Mouse (Mus musculus) monocyte, adult 2 months (primary cell): ENCODE results near the gene Actrt2.

ENCODE experiments used
- DNase-seq, 2 experiments: peaks; one replicate each; pipeline ENCODE4 v3.0.0; 2022; ENCODE audit warnings: low spot score in 2 of 2, low read depth in 1 of 2

Gene Actrt2

DNA sequence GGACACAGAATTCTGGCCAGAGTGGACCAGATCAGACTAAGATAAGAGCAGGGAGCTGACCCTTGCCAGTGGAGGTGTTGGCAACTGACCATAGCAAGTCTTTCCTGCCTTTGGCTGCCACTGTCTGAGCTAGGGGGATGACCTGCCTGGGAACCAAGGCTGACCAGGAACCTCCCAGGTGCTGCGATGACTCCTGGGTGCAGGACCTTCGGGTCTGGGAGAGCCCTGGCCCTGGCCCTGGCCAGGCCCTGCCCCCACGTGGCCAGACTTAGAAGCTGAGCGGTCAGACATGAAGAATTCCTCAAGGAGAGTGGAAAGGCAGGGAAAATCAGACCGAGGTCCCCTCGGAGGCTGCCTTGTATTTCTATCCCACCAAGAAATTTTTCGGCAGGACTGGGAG, 28.5 kb downstream of the Actrt2 start:
- DNase-seq = no peak

DNA sequence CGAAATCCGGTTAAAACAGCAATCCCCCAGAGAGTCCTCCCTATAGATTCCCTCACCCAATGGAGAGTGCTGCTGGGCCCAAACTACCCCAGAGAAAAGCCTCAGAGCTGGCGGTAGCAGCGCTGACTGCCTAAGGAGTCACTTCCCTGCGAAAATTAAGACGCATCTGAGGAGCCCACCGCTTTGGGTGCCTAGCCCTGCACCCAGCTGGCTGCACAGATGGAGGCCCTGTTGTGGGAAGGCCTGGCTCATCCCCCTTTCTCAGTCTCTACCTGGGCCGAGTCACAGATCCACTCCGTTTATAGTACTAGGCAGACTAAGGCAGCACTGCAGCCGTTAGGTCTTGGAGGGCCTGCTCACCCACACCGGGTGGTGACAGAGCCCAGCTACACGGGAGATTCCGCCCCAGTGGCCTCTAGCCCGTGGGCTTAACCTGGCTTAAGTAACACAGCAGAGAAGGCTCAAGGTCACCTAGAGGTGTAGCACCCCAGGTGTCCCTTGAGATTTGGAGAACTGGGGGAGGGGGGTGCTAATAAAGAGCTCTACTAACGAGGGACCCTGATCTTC, 29.3 kb downstream of the Actrt2 start:
- DNase-seq = no peak

DNA sequence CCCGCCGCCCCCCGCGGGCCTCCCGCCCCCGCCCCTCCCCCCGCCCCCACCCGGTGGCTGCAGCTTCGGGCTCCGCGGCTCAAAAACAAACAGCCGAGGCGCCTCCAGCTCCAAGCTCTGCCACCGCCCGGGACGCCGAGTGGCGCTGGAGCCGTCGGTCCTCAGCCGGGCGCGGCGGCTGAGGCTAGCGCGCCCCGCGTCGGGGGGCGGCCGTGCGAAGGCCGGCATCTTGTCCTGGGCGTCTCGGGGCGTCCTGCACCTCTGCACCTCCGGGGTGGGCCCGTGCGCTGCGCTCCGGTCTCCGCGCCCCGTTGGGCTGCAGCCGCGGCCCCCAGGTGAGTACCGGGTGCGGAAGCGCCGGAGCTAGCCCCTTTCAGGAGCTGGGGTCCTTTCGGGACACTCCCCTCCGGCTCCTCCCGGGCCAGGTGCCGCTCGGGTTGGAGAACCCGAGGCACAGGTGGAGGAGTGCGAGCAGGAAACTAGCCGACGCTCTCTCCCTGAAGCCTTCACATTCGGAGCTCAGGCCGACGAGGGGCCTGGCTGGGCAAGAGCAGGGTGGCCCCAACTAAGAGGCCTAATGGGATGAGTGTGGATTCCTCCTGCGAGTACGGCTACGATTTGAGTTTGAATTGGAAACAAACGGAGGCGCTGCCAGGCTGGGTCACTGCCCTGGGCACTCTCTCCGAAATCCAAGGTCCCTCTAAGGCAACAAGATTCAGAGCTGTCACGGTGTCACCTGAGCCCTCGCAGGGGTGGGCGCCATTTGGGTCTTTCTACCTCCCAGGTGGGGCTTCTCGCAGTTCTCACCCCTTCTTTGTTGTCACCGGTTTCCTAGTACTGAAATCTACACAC, 30.0 kb downstream of the Actrt2 start:
- no peak for DNase-seq

DNA sequence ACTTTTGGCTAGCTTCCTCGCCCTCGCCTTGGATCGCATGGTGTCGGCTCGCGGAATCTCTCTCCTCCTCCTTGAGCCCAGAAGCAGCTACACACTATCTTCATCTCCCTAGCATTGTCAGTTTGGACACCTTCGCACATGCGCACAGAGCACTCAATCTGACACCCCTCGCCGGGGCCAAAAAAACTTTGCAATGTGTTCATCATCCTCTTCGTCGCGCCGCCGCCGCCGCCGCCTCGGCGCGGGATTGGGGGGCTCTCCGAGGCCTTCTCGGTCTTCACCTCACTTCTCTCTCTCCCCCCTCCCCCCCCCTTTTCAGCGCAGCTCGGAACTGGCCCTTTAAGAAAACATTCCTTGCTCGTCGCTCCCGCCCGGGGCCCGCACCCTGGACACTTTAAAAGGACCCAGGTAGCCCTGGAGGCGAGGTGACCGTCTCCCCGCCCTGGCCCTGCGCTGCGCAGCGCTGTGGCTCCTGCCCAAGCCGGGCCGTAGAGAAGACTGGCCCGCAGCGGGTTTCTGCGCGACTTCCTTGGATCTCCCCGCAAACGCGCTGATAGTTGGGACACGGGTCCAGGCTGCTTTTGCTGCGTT, 30.9 kb downstream of the Actrt2 start, which contains the start of gene Prdm16:
TSS of gene Prdm16 (minus strand) at position 153 of the 591 bp plus-strand sequence.
- no peak for DNase-seq

DNA sequence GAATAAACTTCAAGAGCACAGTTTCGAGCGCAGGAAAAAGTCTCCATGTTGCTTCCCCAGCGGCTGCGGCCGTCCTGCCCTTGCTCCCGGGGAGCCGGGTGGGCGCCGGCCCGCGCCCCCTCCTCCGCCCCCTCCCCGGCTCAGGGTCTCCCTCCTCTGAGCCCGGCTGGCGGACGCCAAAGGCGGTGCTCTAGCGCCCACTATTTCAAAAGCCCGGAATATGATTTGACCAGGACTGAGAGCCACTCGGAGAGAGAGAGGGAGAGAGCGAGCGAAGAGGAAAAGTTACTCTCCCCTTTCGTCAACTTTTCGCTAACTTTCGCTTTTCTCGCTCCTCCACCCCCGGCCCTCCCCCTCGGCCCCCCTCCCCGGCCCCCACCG, 31.6 kb downstream of the Actrt2 start:
- DNase-seq = no peak

DNA sequence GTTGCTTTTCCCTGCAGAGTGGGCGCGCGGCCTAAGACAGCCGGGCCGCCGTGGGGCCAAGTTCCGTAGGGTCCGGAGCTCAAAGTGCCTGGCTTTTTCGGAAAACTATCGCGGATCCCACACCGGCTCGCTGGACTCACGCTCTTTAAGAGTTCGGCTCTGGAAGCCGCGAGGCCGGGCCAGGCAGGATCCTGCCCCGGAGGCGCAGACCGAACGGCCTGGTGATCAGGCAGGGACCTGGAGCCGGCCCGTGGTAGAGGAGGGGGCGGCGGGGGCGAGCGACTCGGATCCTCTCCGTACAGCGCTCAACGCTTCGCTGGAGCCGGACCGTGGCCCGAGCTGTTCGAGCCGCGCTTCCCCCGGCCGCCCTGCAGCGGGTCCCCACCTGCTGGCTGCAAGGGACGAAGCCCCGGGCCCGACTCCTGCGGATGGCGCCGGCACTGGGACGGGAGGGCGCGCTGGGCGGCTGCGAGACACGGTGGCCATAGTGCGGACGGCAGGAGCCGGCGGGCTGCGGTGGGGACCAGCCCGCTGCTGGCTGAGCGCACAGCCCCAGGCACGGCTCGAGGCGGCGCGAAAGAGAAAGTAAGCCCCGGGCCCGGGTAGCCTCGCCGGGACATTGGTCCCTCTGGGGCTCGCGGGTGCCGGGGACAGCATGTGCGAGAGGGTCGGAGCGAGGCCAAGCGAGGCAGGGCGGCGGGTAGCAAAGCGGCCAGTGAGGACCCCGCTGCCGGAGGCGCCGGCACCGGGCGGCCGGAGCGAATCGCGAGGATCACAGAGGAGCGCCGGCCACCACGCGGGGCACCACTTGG, 32.2 kb downstream of the Actrt2 start:
- DNase-seq = no peak

DNA sequence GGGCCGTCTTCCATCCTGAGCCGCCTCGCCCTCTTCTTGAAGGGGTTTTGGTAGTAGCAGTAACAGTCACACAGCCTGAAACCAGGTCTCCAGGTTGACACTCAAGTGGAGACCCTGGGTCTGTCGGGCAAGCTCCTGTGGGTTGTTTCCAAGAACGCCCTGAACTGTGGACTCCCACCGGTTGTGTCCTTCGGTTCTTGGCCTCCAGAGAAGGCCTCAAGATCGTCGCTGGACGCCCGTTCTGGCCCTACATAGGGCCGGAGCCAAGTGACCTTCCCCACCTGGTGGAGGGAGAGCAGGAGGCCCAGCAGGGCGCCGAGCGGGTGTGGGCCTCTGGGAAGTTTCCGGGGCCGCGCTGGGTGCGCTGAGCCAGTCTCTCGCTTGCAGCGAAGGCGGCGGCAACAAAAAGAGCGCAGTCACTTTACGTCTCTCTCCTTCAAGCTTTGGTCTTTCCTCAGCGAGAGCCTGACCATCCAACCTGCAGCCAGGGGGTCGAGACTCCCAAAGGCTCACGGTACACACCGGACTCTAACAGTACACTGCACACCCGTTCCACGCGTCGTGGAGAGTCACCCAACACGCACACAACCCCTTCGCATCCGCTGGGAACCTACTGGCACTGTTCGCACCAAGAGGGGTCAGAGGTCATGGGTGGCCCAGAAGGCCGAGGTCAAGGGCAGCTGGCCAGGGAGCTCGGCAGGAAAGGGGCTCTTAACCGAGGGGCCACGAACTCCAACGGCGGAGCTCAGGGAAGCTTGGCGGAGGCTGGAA, 33.0 kb downstream of the Actrt2 start:
- no peak for DNase-seq

DNA sequence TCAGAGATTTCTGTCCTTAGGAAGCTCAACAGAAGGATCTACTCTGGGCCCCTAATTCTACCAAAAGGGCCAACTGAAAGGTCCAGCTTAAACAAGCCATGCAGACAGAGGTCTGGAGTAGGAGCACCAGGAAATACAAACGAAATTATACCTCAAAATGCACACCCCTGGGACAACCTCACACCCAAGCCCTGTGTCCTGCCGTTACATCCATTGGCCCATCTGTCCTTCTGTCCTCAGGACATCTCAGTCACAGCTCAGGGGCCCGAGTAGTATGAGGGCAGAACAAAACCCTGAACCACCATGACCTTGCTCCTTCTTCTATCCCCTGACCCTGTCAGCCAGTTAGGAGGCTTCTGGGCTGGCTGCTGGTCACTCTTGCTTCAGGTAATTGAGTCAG, 33.7 kb downstream of the Actrt2 start:
- no peak for DNase-seq

DNA sequence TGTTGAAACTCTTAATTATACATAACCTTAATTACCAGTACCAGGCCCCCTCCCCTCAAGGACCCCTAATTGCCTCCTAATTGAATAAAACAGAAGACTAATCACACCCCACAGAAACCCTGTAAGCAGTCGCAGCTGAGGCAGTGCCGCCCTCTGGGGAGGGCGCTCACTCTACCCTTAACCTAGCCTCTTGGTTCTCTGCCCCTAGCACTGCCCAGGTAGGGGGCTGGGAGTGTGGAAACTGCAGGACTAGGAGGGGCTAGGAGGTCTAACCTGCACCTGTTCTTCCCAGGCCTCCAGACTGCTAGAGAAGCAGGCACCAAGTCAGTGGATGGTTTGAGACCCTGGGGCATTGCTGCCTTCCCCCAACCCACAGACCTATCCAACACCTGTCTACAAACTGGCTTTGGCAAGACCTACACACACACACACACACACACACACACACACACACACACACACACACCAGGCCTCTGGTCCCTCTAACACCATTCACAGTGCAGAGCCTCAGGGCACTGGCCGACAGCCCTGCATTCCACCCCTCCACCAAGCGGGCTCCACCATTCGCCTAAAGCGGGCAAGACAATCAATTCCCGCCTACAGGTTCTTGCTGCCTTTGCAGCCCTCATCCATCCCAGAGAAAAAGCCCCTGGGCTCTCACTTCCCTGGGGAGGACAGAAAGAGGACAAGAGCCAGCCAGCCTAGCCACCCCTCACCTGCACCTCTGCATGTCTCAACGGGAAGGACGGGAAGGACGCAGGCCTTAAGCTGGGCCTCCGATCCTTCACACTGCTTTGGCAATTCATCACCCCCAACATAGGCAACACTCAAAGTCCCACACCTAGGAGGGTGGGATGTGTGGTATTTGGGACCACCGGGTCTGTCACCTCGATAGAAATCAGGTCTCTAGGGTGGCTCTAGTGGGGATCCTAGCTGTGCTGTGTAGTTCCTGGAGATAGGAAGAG, 34.6 kb downstream of the Actrt2 start:
- no peak for DNase-seq

DNA sequence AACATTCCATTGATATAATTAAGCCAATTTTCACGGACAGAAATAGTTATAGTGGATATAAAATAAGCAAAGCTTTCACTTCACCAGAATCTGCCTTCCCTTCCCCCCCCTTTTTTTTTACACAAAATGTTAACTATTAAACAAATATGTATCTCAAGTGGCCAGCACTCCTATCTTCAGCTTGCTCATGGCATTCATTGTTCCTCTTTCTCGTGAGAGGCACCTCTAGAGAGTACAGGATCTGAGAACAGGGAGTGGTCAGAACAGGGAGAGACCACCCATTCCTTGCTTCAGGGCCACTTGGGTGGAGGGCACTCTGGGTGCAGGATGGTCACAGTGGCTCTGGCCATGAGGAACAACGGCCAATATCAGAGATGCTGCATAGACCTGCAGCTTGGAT, 36.9 kb downstream of the Actrt2 start:
- no peak for DNase-seq

DNA sequence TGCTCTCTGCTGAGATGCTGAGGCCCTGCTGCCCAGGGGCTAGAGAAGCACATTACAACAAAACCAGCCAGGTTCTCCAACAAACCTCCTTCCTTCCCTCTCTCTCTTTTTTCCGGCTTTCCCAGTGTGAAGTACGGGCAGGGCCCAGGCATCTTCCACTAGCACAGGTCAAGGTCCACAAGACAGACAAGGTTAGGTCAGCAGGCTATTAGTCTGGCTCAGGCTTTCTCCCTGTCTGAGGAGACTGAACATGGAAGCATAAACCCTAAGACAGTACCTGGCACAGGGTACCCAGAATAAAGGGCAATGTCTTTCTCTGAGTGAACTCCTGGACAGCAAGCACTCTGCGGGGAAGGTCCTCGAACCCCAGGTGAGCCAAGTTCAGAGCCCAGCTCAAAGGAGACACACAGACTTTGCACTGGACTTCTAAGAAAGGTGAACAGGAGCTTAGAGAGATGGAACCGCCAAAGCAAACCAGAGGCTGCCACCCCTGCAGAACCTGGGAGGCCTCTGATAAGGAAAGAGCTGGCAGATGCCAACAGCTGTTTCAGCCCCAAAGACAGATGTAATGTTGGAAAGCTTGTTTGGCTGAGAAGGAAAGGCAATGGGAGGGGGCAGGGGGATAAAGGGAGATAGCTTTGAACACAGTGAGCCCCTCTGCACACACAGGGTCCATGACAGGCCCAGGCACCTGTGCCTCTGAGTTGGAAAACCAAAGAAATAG, 40.1 kb downstream of the Actrt2 start:
- no peak for DNase-seq

DNA sequence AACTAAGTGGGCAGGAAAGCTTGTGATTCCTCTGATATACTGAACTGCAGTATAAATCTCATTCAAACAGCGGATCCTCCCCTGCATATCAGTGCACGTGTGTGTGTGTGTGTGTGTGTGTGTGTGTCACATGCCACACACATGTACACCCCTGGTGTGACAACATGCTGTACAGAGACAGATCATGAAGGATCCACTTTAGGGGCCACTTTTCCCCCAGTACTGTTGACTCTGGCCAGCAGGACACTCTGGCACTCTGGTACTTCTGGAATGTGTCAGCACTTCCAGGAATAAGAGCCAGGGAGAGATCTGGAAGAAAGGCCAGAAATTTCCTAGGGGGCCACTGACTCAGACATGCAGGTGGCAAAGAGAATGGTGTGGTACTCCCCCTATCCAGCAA, 41.4 kb downstream of the Actrt2 start:
- no peak for DNase-seq

DNA sequence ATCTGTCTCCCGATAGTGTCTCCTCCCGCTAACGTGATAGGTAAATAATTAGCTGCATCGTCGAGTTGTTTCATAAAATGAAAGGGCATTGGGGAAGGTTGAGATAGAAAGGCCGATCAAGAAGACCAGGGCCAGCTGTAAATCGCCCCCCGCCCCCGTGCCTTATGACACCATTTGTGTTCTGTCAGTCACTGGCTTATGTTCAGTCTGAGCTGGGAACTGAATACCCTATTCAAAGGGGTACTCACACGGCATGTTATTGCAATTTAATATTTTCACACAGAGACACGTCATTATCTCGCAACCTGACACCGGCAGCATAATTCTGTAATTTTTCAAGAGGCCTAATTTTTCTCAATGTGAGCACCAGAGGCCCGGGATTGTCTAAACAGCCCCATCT, 42.0 kb downstream of the Actrt2 start:
- DNase-seq = no peak

DNA sequence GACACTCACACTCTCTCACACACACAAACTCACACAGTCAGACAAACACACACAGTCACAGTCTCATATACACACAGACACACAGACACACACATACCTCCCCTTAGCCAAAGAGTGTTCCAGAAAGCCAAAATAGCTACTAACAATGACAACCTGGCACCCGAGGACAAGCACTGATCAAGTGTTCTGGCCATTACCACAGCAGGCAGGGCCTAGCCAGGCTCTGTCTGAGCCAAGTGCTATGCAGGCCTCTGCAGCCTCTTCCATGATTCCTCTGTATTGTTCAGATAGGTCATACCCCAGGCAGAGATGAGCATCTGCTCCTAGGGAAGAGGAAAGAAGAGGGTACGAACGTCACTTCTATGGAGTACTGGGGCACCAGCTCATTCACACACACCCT, 44.4 kb downstream of the Actrt2 start:
- DNase-seq = no peak

DNA sequence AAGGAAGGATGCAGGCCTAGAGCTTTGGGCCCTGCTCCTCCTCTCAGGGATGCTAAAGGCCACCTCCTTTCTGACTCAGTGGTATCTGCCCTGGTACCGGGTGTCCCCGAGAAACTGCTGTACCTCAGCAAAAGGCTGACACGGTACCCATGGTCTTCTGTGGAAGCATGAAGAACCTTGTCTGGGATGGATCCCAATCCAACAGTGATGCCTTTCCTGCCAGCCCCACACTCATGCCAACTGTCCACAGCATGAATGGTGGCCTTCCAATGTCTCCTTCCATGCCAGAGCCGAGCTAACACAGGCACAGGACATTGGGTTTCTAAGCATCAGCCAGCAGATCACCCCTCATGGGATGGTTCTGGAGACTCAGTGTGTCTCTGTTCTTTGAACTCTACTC, 45.1 kb downstream of the Actrt2 start:
- no peak for DNase-seq
